Mouse (Mus musculus): ENCODE data around the gene Klra6. TPM values are rescaled to one million over a fixed set of nuclear protein-coding genes. Genes with fewer than 3 reads are reported as not detected.
"Not testable (repeated sequence)": the region's sequence is repeated elsewhere in the genome, so short reads cannot be mapped to it uniquely, and the experiment has no call there.

Klra6 gene
- polyA plus RNA-seq (2012; rRNA removed): not detected in 2 replicates

DNA sequence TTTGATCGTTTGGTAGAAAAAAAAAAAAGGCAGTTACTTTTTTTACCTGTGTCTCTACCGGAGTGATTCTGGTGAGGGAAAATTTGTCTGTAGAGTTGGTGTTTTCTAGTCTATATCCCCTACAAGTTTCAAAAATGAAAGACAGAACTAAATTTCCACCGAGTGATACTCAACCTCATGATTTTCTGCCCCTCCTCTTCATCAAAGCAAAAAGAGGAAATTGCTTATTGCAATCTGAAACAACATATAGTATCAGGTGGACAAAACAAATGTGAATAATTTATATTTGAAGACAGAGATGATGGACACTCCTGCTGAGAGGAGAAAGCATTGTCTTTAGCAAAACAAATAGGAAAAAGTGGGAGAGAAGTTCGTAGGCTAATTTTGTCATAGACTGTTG, at the start of gene Klra6:
TSS of gene Klra6 (minus strand) at position 101 of the 400 bp plus-strand sequence.
- no peak for DNase-seq (ENCODE audit: low read depth)

DNA sequence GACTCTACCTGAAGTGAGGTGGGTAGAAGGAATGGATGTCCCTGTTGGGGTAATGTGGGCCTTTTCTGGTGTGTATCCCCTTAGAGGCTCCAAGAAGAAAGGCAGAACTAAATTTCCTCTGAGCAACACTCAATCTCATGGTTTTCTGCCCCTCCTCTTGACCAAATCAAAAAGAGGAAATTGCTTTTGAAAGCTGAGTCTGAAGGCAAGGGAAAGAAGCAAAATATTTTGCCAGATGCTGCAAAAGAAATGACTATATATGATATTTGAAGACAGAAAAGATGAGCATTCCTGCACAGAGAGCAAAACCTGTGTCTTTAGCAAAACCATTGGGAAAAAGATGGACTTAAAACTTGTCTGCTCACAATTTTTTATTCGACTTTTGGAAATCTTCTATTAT, 40.4 kb upstream of the Klra6 start, which contains the start of gene Klra4:
TSS of gene Klra4 (minus strand) at position 101 of the 400 bp plus-strand sequence.
- DNase-seq (ENCODE audit: low read depth): not testable (repeated sequence)

DNA sequence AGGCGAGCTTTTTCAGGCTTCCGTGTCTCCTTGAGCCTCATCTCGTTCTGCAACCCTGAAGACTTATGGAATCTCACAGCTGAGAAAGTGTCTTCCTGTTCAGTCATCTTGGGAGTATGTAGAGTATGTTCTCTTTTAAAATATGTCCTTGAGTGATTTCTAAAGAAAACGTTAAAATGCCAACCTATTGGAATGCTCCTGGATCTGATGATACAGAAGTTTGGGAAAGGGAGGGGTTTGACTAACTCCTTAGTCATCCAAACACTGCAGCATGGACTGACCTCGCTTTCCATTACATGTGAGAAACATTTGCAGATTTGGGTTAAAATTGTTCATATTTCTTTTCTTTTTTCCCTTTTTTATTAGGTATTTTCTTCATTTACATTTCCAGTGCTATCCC, 38.4 kb upstream of the Klra6 start:
- DNase-seq (ENCODE audit: low read depth): no peak

DNA sequence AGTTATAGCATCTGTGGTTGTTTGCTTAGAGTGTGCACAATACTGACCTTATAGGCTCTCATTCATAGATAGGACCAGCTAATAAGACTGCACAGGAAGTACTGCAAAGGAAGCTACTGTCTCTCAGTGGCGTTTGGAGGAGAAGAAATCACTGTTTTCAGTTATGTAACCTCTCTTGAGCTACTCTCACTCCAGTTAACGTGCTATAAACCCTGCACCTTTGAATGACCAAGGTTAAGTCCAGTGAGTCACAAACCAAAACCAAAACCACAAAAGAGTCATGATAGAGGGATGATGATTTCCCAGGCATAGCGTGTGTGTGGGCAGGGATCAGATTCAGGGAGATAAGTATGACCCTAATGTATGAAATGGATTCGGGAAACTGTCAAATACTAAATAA, 8.4 kb upstream of the Klra6 start:
- DNase-seq (ENCODE audit: low read depth): not testable (repeated sequence)

DNA sequence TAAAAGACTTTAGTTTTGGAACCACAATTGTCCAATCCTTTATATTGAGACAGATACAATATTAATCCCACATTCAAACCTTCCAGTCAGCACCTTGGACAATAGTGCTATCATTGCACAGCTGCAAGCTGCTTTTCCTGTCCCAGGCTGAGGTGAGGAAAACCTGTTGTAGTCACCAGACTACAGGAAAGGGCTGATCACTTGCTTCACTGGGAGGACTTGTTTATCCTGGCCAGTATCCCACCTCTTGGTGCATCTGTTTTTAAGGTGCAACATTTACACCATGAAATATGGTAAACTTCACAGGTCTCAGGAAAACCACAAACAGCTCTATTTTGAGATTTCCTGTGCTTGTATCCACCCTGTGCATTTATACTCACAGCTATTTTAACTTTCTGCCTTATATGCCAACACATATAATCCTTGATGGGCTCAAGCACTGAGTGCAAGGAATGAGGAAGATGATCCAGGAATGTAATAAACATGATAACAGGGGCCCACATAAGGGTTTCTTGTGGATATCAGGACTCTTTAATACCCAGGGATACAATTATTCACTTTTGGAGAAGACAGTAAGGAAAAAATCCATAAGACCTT, 4.8 kb upstream of the Klra6 start:
- not testable (repeated sequence) for DNase-seq (ENCODE audit: low read depth)

Other genes starting within 250 kb of the Klra6 start
- gene Gm156, start 242.7 kb downstream of the Klra6 start, polyA plus RNA-seq (2012; rRNA removed): not detected in 2 replicates
- gene Gm17631, start 164.3 kb downstream of the Klra6 start, polyA plus RNA-seq (2012; rRNA removed): not detected in 2 replicates
- gene Klra17, start 150.3 kb downstream of the Klra6 start, polyA plus RNA-seq (2012; rRNA removed): 0.12 TPM in 1 of 2 replicates, not detected in the other
- not detected in 2 replicates for gene Klra5, start 109.3 kb downstream of the Klra6 start, polyA plus RNA-seq (2012; rRNA removed)
- gene Klra4, start 40.3 kb upstream of the Klra6 start, polyA plus RNA-seq (2012; rRNA removed): not detected in 2 replicates
- not detected in 2 replicates for gene Klra8, start 102.9 kb upstream of the Klra6 start, polyA plus RNA-seq (2012; rRNA removed)
- gene Klra9, start 166.2 kb upstream of the Klra6 start, polyA plus RNA-seq (2012; rRNA removed): not detected in 2 replicates
- not detected in 2 replicates for gene Klra7, start 206.4 kb upstream of the Klra6 start, polyA plus RNA-seq (2012; rRNA removed)